Mouse (Mus musculus) spleen, embryonic (tissue): ENCODE measurements around the gene Fam221b.

Experiments
- CTCF ChIA-PET: fragments of 350-600 bp; sonication (Branson Sonifier 250); formaldehyde crosslinking; loops from one replicate; lab custom pipeline; 2022; lab: Charles Lee

Gene Fam221b

GRCm38 (mm10) chr4:43620146-43620778, 48.7 kb downstream of the Fam221b start:
- CTCF ChIA-PET = no interaction called here

GRCm38 (mm10) chr4:43613060-43613730, 55.8 kb downstream of the Fam221b start:
- CTCF ChIA-PET = no interaction called here

GRCm38 (mm10) chr4:43612534-43612933, 56.4 kb downstream of the Fam221b start:
- CTCF ChIA-PET = no interaction called here
